Mouse (Mus musculus): ENCODE results near the gene Gm20517. TPM values are rescaled to one million over a fixed set of nuclear protein-coding genes. Genes with fewer than 3 reads are reported as not detected.

Gene Gm20517
- polyA plus RNA-seq, 1 experiment from 2014 or later = 2.4 TPM

GRCm38 (mm10) chr17:47691650-47692049 is 80.3 kb downstream of the Gm20517 start:
- Histone ChIP-seq H3K9me3 (no peaks in the 10 kb centered on the region), H3K9ac (no peak overlapping the region), H3K27me3 (replicated peaks) (no peaks in the 10 kb centered on the region), H3K4me1 (peaks cover 23% of the 10 kb centered on the region), H3K4me3 (no peak overlapping the region), H3K36me3 (no peaks in the 10 kb centered on the region), H3K27ac (no peak overlapping the region), H3K4me2 (replicated peaks) (no peak overlapping the region)
- no peak for ATAC-seq (ENCODE audit: low FRiP score, low read depth)
- 94% methylated on average over 3 of the region's 3 CpGs for WGBS

- no peak overlapping the region for H3K27ac ChIP-seq
- H3K4me1 ChIP-seq = peaks cover 14% of the 10 kb centered on the region; the same call in 1 of the 2 replicates
- peak overlapping the region; percentile 80; the same call in 1 of the 2 replicates for H3K9ac ChIP-seq
- 32% methylated on average over 13 of the region's 13 CpGs for whole genome bisulfite sequencing
- H3K36me3 ChIP-seq = no peaks in the 10 kb centered on the region
- ATAC-seq (ENCODE audit: low FRiP score, low read depth) = no peak
- H3K27me3 ChIP-seq (replicated peaks) = no peaks in the 10 kb centered on the region
- H3K9me3 ChIP-seq = no peaks in the 10 kb centered on the region
- H3K4me3 ChIP-seq = peak overlapping the region; percentile 73
- H3K4me2 ChIP-seq (replicated peaks) = peak overlapping the region; percentile 87
Observed at GRCm38 (mm10) chr17:47693671-47694441, 82.5 kb downstream of the Gm20517 start.

- WGBS = 0% methylated on average over 3 of the region's 3 CpGs
- H3K4me2 ChIP-seq (replicated peaks) = peak within 1 kb of the TSS; percentile 87
- H3K27ac ChIP-seq = 0 out of 2 replicates have a peak within 1 kb of the TSS, but pooled peaks have one; percentile 3
- peak within 1 kb of the TSS; percentile 80 for H3K9ac ChIP-seq
- no peaks in the 10 kb centered on the region for H3K9me3 ChIP-seq
- peaks cover 11% of the 10 kb centered on the region; the same call in 1 of the 2 replicates for H3K4me1 ChIP-seq
- ATAC-seq (ENCODE audit: low FRiP score, low read depth) = no peak
- H3K27me3 ChIP-seq (replicated peaks) = no peaks in the 10 kb centered on the region
- peaks cover 2% of the 10 kb centered on the region; the same call in 1 of the 2 replicates for H3K36me3 ChIP-seq
- H3K4me3 ChIP-seq = peak within 1 kb of the TSS; percentile 73
Observed at GRCm38 (mm10) chr17:47694442-47694502, 82.9 kb downstream of the Gm20517 start, which contains the start of gene Gm21981. Gene Gm21981, minus strand, starts transcription at chr17:47694455.

- H3K27ac ChIP-seq = 0 out of 2 replicates have a peak within 1 kb of the TSS, but pooled peaks have one; percentile 3
- peak within 1 kb of the TSS; percentile 80 for H3K9ac ChIP-seq
- peak within 1 kb of the TSS; percentile 73 for H3K4me3 ChIP-seq
- H3K36me3 ChIP-seq = peaks cover 7% of the 10 kb centered on the region; the same call in 1 of the 2 replicates
- H3K4me1 ChIP-seq = peaks cover 8% of the 10 kb centered on the region; the same call in 1 of the 2 replicates
- no peaks in the 10 kb centered on the region for H3K27me3 ChIP-seq (replicated peaks)
- H3K9me3 ChIP-seq = no peaks in the 10 kb centered on the region
- peak within 1 kb of the TSS; percentile 87 for H3K4me2 ChIP-seq (replicated peaks)
- WGBS = under 1% methylated on average over 79 of the region's 82 CpGs
- peak; percentile 96 for ATAC-seq (ENCODE audit: low FRiP score, low read depth)
Observed at GRCm38 (mm10) chr17:47694503-47695336, 83.3 kb downstream of the Gm20517 start, which contains the start of gene Prickle4. Gene Prickle4, minus strand, starts transcription at chr17:47694736.

- peak overlapping the region; percentile 73 for H3K4me3 ChIP-seq
- no peaks in the 10 kb centered on the region for H3K9me3 ChIP-seq
- ATAC-seq (ENCODE audit: low FRiP score, low read depth) = no peak; the same call in 1 of the 2 replicates
- H3K27me3 ChIP-seq (replicated peaks) = no peaks in the 10 kb centered on the region
- H3K4me1 ChIP-seq = peaks cover 8% of the 10 kb centered on the region; the same call in 1 of the 2 replicates
- peak overlapping the region; percentile 80 for H3K9ac ChIP-seq
- peaks cover 13% of the 10 kb centered on the region; the same call in 1 of the 2 replicates for H3K36me3 ChIP-seq
- H3K27ac ChIP-seq = 0 out of 2 replicates have a peak overlapping the region, but pooled peaks have one; percentile 3
- peak overlapping the region; percentile 87 for H3K4me2 ChIP-seq (replicated peaks)
- WGBS = under 1% methylated on average over 16 of the region's 23 CpGs
Observed at GRCm38 (mm10) chr17:47695337-47695710, 83.9 kb downstream of the Gm20517 start.

GRCm38 (mm10) chr17:47698156-47698555 is 86.8 kb downstream of the Gm20517 start:
- Histone ChIP-seq H3K36me3 (peaks cover 39% of the 10 kb centered on the region), H3K27ac (no peak overlapping the region), H3K27me3 (replicated peaks) (peaks cover 11% of the 10 kb centered on the region), H3K9me3 (no peaks in the 10 kb centered on the region), H3K4me2 (replicated peaks) (no peak overlapping the region), H3K4me1 (peaks cover 8% of the 10 kb centered on the region; the same call in 1 of the 2 replicates), H3K4me3 (no peak overlapping the region), H3K9ac (no peak overlapping the region)
- ATAC-seq (ENCODE audit: low FRiP score, low read depth) = no peak
- WGBS = 89% methylated on average over 10 of the region's 10 CpGs

- Histone ChIP-seq H3K36me3 (peaks cover 43% of the 10 kb centered on the region), H3K27me3 (replicated peaks) (peaks cover 14% of the 10 kb centered on the region), H3K9me3 (no peaks in the 10 kb centered on the region), H3K27ac (no peak overlapping the region), H3K4me1 (peaks cover 4% of the 10 kb centered on the region; the same call in 1 of the 2 replicates), H3K4me2 (replicated peaks) (no peak overlapping the region), H3K9ac (no peak overlapping the region), H3K4me3 (no peak overlapping the region)
- ATAC-seq (ENCODE audit: low FRiP score, low read depth) = no peak
- 80% methylated on average over 2 of the region's 2 CpGs for WGBS
Observed at GRCm38 (mm10) chr17:47699055-47699454, 87.7 kb downstream of the Gm20517 start.

GRCm38 (mm10) chr17:47701793-47702192 is 90.4 kb downstream of the Gm20517 start:
- 81% methylated on average over 9 of the region's 9 CpGs for WGBS
- ATAC-seq (ENCODE audit: low FRiP score, low read depth) = no peak
- H3K36me3 ChIP-seq = peaks cover 47% of the 10 kb centered on the region

GRCm38 (mm10) chr17:47702548-47703345 is 91.4 kb downstream of the Gm20517 start:
- no peak overlapping the region for H3K9ac ChIP-seq
- H3K4me1 ChIP-seq = no peaks in the 10 kb centered on the region
- ATAC-seq (ENCODE audit: low FRiP score, low read depth) = no peak
- peaks cover 18% of the 10 kb centered on the region for H3K27me3 ChIP-seq (replicated peaks)
- H3K4me2 ChIP-seq (replicated peaks) = no peak overlapping the region
- H3K9me3 ChIP-seq = no peaks in the 10 kb centered on the region
- no peak overlapping the region for H3K27ac ChIP-seq
- 42% methylated on average over 28 of the region's 28 CpGs for WGBS
- H3K36me3 ChIP-seq = peaks cover 47% of the 10 kb centered on the region
- H3K4me3 ChIP-seq = no peak overlapping the region

More at GRCm38 (mm10) chr17:47701793-47702192, 90.4 kb downstream of the Gm20517 start:
- no peaks in the 10 kb centered on the region for H3K9me3 ChIP-seq
- peaks cover 18% of the 10 kb centered on the region for H3K27me3 ChIP-seq (replicated peaks)
- H3K27ac ChIP-seq = no peak overlapping the region
- no peak overlapping the region for H3K4me2 ChIP-seq (replicated peaks)
- no peak overlapping the region for H3K9ac ChIP-seq
- no peak overlapping the region for H3K4me3 ChIP-seq
- H3K4me1 ChIP-seq = no peaks in the 10 kb centered on the region

GRCm38 (mm10) chr17:47703556-47703955 is 92.2 kb downstream of the Gm20517 start:
- Histone ChIP-seq H3K36me3 (peaks cover 47% of the 10 kb centered on the region), H3K9ac (no peak overlapping the region), H3K27ac (no peak overlapping the region), H3K4me2 (replicated peaks) (no peak overlapping the region), H3K4me3 (no peak overlapping the region), H3K4me1 (no peaks in the 10 kb centered on the region), H3K27me3 (replicated peaks) (peaks cover 18% of the 10 kb centered on the region), H3K9me3 (no peaks in the 10 kb centered on the region)
- 26% methylated on average over 20 of the region's 20 CpGs for WGBS
- no peak for ATAC-seq (ENCODE audit: low FRiP score, low read depth)

- H3K27me3 ChIP-seq (replicated peaks) = peaks cover 18% of the 10 kb centered on the region
- no peaks in the 10 kb centered on the region for H3K4me1 ChIP-seq
- H3K4me3 ChIP-seq = no peak overlapping the region
- WGBS = 82% methylated on average over 4 of the region's 4 CpGs
- H3K27ac ChIP-seq = no peak overlapping the region
- no peak overlapping the region for H3K9ac ChIP-seq
- peaks cover 40% of the 10 kb centered on the region for H3K36me3 ChIP-seq
- no peak for ATAC-seq (ENCODE audit: low FRiP score, low read depth)
- H3K9me3 ChIP-seq = no peaks in the 10 kb centered on the region
- no peak overlapping the region for H3K4me2 ChIP-seq (replicated peaks)
Observed at GRCm38 (mm10) chr17:47704692-47705091, 93.3 kb downstream of the Gm20517 start.
